Mouse (Mus musculus) T-cell, adult 2 months (primary cell): ENCODE results near the gene Gm7356.
"Not testable (repeated sequence)": the region's sequence is repeated elsewhere in the genome, so short reads cannot be mapped to it uniquely, and the experiment has no call there.

Source experiments
- DNase-seq: peaks from one replicate; pipeline ENCODE4 v3.0.0; 2022; ENCODE audit warnings: low spot score

Gm7356 gene

GRCm38 (mm10) chr17:14003604-14004003, at the start of gene Gm7356:
TSS of gene Gm7356 (minus strand) at chr17:14003704.
- not testable (repeated sequence) for DNase-seq

GRCm38 (mm10) chr17:14041880-14042279, 38.4 kb upstream of the Gm7356 start:
- not testable (repeated sequence) for DNase-seq

DNA sequence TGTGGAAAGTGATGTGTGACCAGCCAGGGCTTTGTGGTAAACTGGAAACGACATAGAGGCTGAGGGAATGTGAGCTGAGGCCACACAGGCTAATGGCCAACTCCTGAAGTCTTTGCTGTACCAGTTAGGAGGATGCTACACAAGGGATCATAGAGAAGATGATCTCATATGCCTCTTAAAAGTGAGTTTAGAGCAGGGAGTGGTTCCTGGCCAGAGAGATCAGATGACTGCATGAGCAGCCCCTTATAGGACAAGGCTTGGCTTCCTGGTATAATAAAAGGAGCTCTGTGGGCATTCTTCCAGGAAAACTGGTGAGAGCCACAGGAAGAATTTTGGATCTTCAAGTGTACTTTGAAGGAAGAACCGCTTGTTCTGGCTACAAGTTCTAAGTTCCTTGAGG, 33.5 kb upstream of the Gm7356 start:
- DNase-seq: not testable (repeated sequence)

DNA sequence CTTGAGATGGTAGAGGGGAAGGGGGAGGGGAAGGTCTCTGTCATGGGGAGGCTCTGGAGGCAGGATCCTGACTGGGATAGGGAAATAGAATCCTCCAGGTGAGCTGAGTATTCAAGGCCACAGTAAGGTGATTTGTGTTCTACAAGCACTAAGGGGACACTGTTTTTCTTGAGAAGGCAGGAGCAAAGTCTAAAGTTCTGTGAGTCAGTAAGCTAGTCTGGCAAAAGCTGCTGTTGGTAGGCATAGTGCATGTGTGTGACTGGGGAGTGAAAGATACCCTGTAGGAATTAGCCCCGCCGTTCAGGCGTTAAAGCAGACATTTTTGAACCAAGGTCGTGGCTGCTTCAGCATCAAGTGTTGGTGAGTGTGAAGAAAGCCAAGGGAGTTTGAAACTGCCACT, 32.6 kb upstream of the Gm7356 start:
- not testable (repeated sequence) for DNase-seq

DNA sequence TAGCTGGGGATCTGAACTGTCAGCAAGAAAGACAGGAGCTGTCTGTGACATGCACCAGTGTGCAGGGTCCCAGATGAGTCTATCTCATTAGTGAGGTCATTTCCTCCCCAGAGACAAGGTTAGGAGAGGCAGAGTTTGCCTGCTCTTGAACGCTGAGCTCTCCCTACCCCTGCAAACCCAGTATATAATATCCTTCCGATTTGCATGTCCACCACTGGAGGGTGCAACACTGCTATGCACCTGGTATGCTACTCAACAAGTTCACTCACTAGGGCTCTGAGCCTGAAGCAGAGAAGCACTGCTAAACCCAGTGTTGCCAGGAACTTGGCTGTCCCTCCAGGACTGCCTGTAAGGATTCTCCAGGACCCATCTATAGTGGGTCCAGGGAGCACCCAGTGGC, 10.1 kb downstream of the Gm7356 start:
- DNase-seq: not testable (repeated sequence)

DNA sequence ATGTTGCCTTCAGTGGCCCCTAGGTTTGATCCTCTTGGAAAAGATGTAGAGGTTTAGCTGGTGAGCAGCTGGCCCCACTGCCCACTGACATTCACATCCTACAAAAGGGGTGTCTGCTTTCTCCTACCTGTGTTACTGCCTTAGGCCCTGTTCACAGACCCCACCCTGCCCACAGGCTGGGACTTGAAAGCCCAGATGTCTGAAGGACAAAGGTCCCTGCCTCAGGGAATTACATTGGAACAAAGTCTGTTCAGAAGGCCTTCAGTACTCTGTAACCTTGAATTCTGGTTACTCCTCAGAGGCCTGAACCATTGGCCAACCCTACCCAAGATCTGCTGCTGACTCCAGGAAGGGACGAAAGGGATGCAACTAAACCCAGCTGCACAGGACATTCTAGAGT, 15.8 kb downstream of the Gm7356 start:
- no peak for DNase-seq

GRCm38 (mm10) chr17:13970796-13971195, 32.7 kb downstream of the Gm7356 start:
- DNase-seq: not testable (repeated sequence)

DNA sequence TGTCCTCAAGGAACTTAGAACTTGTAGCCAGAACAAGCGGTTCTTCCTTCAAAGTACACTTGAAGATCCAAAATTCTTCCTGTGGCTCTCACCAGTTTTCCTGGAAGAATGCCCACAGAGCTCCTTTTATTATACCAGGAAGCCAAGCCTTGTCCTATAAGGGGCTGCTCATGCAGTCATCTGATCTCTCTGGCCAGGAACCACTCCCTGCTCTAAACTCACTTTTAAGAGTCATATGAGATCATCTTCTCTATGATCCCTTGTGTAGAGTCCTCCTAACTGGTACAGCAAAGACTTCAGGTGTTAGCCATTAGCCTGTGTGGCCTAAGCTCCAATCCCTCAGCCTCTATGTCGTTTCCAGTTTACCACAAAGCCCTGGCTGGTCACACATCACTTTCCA, 33.6 kb downstream of the Gm7356 start:
- not testable (repeated sequence) for DNase-seq

DNA sequence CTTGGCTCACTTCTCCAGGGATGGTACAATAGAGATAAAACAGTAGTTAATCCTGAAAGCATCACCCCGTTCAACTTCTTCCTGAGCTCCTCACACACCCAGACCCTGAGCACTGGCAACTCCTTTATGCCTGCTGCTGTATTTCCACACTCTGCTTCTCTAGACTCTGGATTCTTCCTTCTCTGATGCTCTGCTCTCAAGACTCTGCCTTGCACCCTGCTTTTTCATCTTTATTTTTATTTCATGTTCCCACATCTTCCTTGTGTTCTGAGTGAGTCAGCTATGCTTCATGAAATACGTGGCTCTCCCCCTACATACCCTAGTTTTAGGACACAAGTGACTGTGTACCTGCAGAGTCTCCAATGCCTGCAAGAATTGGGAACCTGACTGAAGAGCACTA, 38.5 kb downstream of the Gm7356 start:
- DNase-seq: not testable (repeated sequence)

DNA sequence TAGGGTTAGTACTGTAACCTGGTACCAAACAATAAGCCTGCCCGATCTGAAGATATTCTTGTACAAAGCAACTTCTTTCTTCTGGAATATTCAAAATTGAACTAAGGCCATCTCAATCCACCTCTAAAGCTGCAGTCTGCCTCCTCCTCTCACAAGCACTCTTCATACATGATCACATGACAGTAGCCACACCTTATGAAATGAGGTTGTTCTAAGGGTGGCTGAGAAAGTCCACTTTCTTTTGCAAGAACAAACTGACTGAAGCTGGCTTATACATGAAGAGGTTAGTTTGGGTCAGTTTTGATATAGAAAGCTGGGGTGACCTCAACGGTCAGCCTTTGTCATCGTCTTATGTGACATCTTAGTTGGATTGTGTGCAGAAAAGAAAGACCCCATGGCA, 41.3 kb downstream of the Gm7356 start:
- not testable (repeated sequence) for DNase-seq

- not testable (repeated sequence) for DNase-seq
Measured at GRCm38 (mm10) chr17:13958129-13958528, 45.4 kb downstream of the Gm7356 start.

GRCm38 (mm10) chr17:13951570-13951969, 51.9 kb downstream of the Gm7356 start:
- not testable (repeated sequence) for DNase-seq
